Mouse (Mus musculus) liver, embryonic 13.5 days (tissue): ENCODE measurements around the gene Xndc1. TPM values are rescaled to one million over a fixed set of nuclear protein-coding genes. Genes with fewer than 3 reads are reported as not detected.
"Not testable (repeated sequence)": the region's sequence is repeated elsewhere in the genome, so short reads cannot be mapped to it uniquely, and the experiment has no call there.

Source experiments
- ATAC-seq: fragments of 200-750 bp; cut with Nextera tagmentation; 2 replicates; pipeline ENCODE4 v1.8.0; 2017; ENCODE audit warnings: low read depth, mild to moderate bottlenecking, moderate number of reproducible peaks, moderate library complexity
- DNase-seq: peaks from one replicate; pipeline ENCODE4 v3.0.0; 2022
- H3K27ac ChIP-seq: fragments of 300-500 bp; sonication (generic); 2 replicates; pipeline ENCODE4 v1.5.1; 2015; ENCODE audit warnings: moderate library complexity, mild to moderate bottlenecking, inconsistent platforms
- H3K27me3 ChIP-seq: fragments of 300-500 bp; sonication (generic); 2 replicates; pipeline ENCODE4 v1.6.1; 2015; ENCODE audit warnings: mild to moderate bottlenecking, inconsistent platforms
- H3K36me3 ChIP-seq: fragments of 300-500 bp; sonication (generic); 2 replicates; pipeline ENCODE4 v1.6.1; 2015; ENCODE audit warnings: mild to moderate bottlenecking, inconsistent platforms
- H3K4me1 ChIP-seq: fragments of 300-500 bp; sonication (generic); replicated peaks from 2 replicates; pipeline ENCODE4 v1.6.1; 2015; ENCODE audit warnings: inconsistent platforms
- H3K4me2 ChIP-seq: fragments of 300-500 bp; sonication (generic); 2 replicates; pipeline ENCODE4 v1.6.1; 2015; ENCODE audit warnings: inconsistent platforms, mild to moderate bottlenecking, moderate library complexity
- H3K4me3 ChIP-seq: fragments of 300-500 bp; sonication (generic); replicated peaks from 2 replicates; pipeline ENCODE4 v1.5.1; 2015; ENCODE audit warnings: mild to moderate bottlenecking, inconsistent platforms
- H3K9ac ChIP-seq: fragments of 300-500 bp; sonication (generic); 2 replicates; pipeline ENCODE4 v1.6.1; 2015; ENCODE audit warnings: mild to moderate bottlenecking, inconsistent platforms
- H3K9me3 ChIP-seq: fragments of 300-500 bp; sonication (generic); replicated peaks from 2 replicates; pipeline ENCODE4 v1.6.1; 2016; ENCODE audit warnings: inconsistent platforms
- WGBS: fragments of 180-500 bp; shearing (Covaris S2); methylation state at CpG from one replicate; pipeline ENCODE4 v1.1.7; 2015; ENCODE audit not compliant: insufficient replicate concordance; 5-methylcytosine and 5-hydroxymethylcytosine counted together
- polyA plus RNA-seq: library from polyadenylated mRNA; unstranded; fragments of >200 nt; fragmentation: Nextera tagmentation; extraction: Ambion mirVana; gene quantifications from 2 replicates; pipeline ENCODE4 v1.2.1, GENCODE M21; 2015

Gene Xndc1
- 13.6 and 14.2 TPM in 2 replicates for polyA plus RNA-seq

DNA sequence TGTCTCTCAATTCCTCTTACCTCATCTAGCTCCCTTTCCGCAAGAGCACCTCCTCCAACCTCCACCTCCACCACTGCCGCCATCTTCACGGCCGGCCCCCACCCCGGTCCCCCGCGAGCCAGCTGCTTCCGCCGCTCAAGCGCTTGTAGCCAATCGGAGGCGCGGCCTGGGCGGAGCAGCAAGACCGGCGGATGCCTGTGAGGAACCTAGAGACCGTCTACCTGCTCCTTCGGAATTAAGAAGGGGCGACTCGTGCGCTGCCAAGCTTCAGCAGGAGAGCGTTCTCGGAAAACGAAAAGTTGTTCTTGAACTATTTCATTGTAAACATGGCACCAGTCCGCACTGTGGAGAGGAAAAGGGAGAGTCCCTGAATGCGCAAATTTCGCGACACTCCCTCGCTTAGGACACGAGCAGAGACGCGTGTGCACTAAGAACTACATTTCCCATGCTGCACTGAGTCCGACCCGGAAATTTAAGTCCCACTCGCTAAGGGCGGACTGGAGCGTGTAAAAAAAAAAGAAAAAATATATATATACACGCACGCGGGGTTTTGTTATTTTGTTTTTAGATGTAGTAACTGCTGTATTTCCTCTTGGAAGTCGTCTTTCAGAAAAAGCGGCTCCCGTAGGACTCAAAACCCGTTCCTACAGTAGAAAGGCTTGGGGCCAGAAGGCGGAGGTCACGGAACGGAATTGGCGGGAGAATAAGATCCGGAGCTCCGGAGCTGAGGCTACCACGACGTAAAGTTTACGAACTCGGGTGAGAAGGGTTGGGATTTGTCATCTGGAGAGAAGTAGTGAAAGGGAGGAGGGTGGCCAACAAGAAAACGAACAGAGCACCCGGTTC lies at the start of gene Xndc1, which contains the start of the genes Rnf121 and Xntrpc:
Gene Xndc1, plus strand, starts transcription at position 466 of the 846 bp plus-strand sequence.
Gene Rnf121, minus strand, starts transcription at position 424 of the 846 bp plus-strand sequence.
Gene Xntrpc, plus strand, starts transcription at position 668 of the 846 bp plus-strand sequence.
- Histone ChIP-seq H3K4me2 (peak within 1 kb of the TSS; percentile 77), H3K27ac (peak within 1 kb of the TSS; percentile 62), H3K9me3 (no peaks in the 10 kb centered on the region), H3K36me3 (peaks cover 10% of the 10 kb centered on the region), H3K4me1 (peaks cover 54% of the 10 kb centered on the region), H3K27me3 (no peaks in the 10 kb centered on the region), H3K4me3 (peak within 1 kb of the TSS; percentile 78), H3K9ac (peak within 1 kb of the TSS; percentile 79)
- WGBS: under 1% methylated on average over 56 of the region's 56 CpGs
- DNase-seq (peak; percentile 88), ATAC-seq (peak; percentile 98)

DNA sequence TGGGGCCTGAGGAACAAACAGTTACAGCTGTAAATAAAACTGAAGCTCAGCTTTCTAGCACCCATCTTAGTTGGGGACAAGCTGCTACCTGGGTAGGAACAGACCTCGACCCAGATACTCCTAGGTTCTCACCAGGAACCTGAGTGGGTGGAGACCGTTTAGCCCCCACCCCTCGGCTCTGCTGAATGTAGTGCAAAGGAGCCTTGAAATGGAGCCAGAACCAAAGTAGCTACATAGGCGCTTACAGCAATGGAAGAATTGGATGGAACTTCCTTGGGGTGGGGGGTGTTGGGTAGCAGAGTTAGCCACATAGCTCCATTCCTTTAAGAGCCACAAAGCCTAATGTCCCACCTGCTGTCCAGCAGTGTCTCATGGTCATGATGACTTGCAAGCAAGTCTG lies 48.4 kb upstream of the Xndc1 start:
- peaks cover 92% of the 10 kb centered on the region for H3K36me3 ChIP-seq
- H3K4me1 ChIP-seq: peaks cover 10% of the 10 kb centered on the region
- peak overlapping the region; percentile 18; the same call in 1 of the 2 replicates for H3K27ac ChIP-seq
- H3K9me3 ChIP-seq: no peaks in the 10 kb centered on the region
- 0 out of 2 replicates have a peak overlapping the region, but pooled peaks have one; percentile 6 for H3K4me3 ChIP-seq
- ATAC-seq (no peak), DNase-seq (no peak)
- no peaks in the 10 kb centered on the region for H3K27me3 ChIP-seq
- no peak overlapping the region for H3K9ac ChIP-seq
- H3K4me2 ChIP-seq: peak overlapping the region; percentile 21; the same call in 1 of the 2 replicates
- WGBS: 75% methylated on average over 4 of the region's 4 CpGs

DNA sequence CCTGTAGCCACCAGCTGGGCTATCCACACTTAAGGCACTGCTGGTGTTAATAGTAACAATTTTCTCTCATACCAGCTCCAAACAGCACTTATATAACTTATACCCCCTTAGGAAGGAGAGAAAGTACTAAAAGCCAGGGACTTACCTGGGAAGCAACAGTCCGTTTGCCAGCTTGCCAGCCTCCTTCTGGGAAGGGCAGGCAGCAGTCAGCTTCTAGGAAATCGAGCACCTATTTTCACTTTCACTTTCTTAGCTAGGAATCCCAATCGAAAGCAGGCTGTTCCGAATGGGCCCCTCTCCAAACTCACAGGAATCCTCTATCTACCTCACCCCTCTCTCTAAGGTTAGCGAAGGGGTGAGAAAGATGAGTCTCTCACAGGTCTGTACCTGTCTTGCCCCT lies 47.9 kb upstream of the Xndc1 start:
- Histone ChIP-seq H3K27ac (no peak overlapping the region; the same call in 1 of the 2 replicates), H3K36me3 (peaks cover 92% of the 10 kb centered on the region), H3K4me1 (peaks cover 10% of the 10 kb centered on the region), H3K9ac (peak overlapping the region; percentile 39), H3K4me2 (peak overlapping the region; percentile 21; the same call in 1 of the 2 replicates), H3K4me3 (0 out of 2 replicates have a peak overlapping the region, but pooled peaks have one; percentile 6), H3K27me3 (no peaks in the 10 kb centered on the region), H3K9me3 (no peaks in the 10 kb centered on the region)
- WGBS: 76% methylated on average over 5 of the region's 5 CpGs
- DNase-seq: no peak
- ATAC-seq: no peak

DNA sequence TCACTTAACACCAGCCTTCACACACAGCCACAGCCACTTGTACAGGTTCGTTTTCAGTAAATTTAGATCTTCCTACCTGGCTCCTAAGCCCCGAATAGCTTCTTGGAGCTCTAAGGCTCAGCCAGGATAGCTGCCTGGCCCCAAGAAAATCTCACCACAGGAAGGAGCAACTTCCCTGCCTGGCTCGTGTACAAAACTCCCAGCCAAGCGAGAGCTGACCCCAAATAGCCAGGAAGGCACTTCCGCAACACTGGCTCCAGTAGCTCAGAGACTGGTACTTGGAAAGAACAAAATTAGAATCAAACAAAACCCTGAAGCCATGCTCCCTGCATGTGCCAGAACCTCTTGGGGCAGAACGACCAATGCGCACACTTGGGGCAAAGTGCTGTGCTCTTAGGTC lies 47.3 kb upstream of the Xndc1 start:
- H3K9ac ChIP-seq: no peak overlapping the region
- peak overlapping the region; percentile 34; the same call in 1 of the 2 replicates for H3K27ac ChIP-seq
- peaks cover 10% of the 10 kb centered on the region for H3K4me1 ChIP-seq
- H3K4me2 ChIP-seq: no peak overlapping the region
- 77% methylated on average over 7 of the region's 7 CpGs for WGBS
- DNase-seq (no peak), ATAC-seq (no peak)
- no peaks in the 10 kb centered on the region for H3K27me3 ChIP-seq
- no peaks in the 10 kb centered on the region for H3K9me3 ChIP-seq
- H3K36me3 ChIP-seq: peaks cover 92% of the 10 kb centered on the region
- no peak overlapping the region for H3K4me3 ChIP-seq

DNA sequence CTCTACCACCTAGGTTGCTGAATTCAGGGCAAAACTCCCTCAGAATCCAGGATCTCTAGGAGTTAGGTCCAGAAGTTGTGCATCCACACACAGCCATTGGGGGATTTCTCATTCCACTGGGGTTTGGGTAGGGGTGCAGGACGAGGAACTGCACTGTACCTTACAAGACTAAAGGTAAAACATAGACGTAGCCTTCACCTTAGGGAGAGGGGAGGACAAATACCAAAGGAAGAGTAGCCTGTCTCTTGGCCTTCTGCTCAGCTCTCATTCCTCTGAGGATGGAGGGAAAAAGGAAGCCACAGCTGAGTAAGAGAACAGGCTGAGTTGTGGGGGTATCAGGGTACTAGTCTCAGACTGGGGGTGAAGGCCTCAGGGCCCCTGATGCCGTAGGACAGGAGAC lies 46.7 kb upstream of the Xndc1 start, which contains the start of gene Il18bp:
Gene Il18bp, minus strand, starts transcription at position 101 of the 400 bp plus-strand sequence.
- peaks cover 10% of the 10 kb centered on the region for H3K4me1 ChIP-seq
- H3K36me3 ChIP-seq: peaks cover 92% of the 10 kb centered on the region
- peak within 1 kb of the TSS; percentile 21; the same call in 1 of the 2 replicates for H3K4me2 ChIP-seq
- no peaks in the 10 kb centered on the region for H3K9me3 ChIP-seq
- H3K9ac ChIP-seq: peak within 1 kb of the TSS; percentile 39; the same call in 1 of the 2 replicates
- ATAC-seq (no peak), DNase-seq (no peak)
- 0 out of 2 replicates have a peak within 1 kb of the TSS, but pooled peaks have one; percentile 6 for H3K4me3 ChIP-seq
- H3K27me3 ChIP-seq: no peaks in the 10 kb centered on the region
- H3K27ac ChIP-seq: peak within 1 kb of the TSS; percentile 34; the same call in 1 of the 2 replicates
- 81% methylated on average over 3 of the region's 3 CpGs for WGBS

DNA sequence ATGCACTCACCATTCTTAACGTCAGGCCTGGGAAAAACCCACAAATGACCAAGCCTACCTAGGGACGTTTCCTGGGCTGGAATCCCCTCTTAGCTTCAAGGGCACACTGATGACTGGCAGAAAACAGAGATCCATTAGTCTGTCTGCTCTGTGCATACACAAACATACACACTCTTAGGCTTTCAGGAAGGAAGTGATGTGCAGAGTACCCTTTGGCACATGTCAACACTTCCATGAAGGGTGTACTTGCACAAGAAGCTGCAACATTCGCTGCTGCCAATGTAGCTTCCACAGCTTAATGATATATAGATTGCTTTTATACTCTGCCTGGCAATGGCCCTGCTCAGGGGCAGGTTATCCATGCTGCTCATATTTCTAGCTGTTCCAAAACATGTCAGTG lies 45.9 kb upstream of the Xndc1 start:
- Histone ChIP-seq H3K36me3 (peaks cover 89% of the 10 kb centered on the region), H3K9ac (no peak overlapping the region), H3K4me1 (peaks cover 10% of the 10 kb centered on the region), H3K4me3 (no peak overlapping the region), H3K27me3 (no peaks in the 10 kb centered on the region), H3K9me3 (no peaks in the 10 kb centered on the region), H3K4me2 (no peak overlapping the region), H3K27ac (no peak overlapping the region)
- 62% methylated on average over 3 of the region's 3 CpGs for WGBS
- ATAC-seq (no peak), DNase-seq (no peak)

DNA sequence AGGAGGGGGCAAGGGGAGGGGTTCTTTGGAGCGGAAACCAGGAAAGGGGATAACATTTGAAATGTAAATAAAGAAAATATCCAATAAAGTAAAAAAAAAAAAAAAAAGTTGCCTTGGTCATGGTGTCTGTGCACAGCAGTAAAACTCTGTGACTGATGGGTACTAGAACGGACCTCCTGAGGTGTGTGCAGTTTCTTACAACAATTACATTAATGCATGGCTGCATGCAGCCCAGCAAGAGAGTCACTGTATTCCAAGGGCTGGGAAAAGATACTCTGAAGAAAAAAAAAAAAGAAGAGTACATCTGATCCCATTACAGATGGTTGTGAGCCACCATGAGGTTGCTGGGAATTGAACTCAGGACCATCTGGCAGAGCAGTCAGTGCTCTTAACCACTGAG lies 44.4 kb upstream of the Xndc1 start:
- ATAC-seq, H3K9me3 ChIP-seq, H3K9ac ChIP-seq, H3K27me3 ChIP-seq, H3K27ac ChIP-seq, DNase-seq, H3K4me2 ChIP-seq, H3K4me3 ChIP-seq: not testable (repeated sequence)
- H3K36me3 ChIP-seq: peaks cover 81% of the 10 kb centered on the region
- H3K4me1 ChIP-seq: peaks cover 16% of the 10 kb centered on the region
- 86% methylated on average over 2 of the region's 2 CpGs for WGBS

DNA sequence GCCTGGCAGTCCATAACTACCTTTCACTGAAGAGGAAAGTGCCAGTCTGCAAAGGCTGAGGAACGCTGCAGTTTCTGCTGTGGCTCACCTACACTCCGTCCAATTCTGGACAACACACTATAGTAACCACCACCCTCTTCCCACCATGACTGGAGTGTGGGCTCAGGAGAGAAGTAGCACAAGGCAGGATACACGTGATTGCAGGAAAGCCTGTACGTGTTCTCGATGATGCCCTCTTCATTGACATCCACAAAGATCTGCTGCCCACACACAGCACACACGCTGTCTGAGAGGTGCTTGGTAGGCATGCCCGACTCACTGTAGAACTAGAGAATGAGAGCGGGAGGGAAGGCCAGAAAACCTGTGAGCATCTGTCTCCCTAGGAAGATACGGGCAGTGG lies 41.5 kb upstream of the Xndc1 start:
- no peak overlapping the region for H3K9ac ChIP-seq
- no peaks in the 10 kb centered on the region for H3K27me3 ChIP-seq
- no peak overlapping the region for H3K27ac ChIP-seq
- H3K4me1 ChIP-seq: peaks cover 10% of the 10 kb centered on the region; the same call in 1 of the 2 replicates
- peaks cover 65% of the 10 kb centered on the region for H3K36me3 ChIP-seq
- ATAC-seq: no peak
- WGBS: 87% methylated on average over 9 of the region's 9 CpGs
- H3K4me2 ChIP-seq: no peak overlapping the region
- H3K9me3 ChIP-seq: no peaks in the 10 kb centered on the region
- no peak for DNase-seq
- H3K4me3 ChIP-seq: no peak overlapping the region

DNA sequence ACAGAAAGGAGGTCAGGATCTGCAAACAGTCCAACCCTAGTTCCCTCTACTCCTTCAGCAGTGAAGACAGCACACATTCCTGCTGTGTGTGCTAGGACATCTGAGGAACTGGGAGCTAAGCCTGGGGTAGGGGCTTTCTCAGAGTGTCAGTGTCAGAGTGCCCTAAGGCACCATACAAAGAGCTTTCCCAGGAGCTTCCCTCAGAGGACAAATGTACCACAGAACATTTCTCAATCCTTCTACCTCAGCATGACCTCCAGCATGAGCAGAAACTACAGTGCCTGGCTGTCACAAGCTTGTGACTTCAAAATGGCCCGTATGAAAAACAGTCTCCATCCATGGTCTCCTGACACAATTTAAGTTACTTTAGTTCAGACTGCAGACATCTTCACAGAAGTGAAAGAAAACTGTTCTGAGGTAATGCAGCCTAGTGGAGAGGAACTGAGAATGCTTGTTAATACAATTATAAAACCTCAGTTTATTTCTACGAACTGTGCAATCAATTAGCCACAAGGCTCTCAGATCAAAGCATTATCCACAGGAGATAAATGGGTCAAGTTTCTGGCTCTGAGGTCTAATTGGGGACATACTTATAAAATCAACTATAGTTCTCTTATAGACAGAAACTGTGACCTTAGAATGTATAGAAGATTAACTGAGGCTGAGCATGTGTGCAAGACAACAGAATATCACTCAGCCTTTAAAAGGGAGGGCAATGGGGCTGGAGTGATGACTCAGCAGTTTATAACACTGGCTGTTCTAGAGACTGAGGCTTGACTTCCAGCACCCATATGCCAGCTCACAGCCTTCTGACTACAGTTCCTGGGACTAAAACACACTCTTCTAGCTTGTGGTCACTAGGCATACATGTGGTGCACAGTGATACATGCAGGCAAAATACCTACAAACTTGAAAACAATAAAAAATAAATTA lies 39.9 kb upstream of the Xndc1 start:
- Histone ChIP-seq H3K9ac (no peak overlapping the region), H3K9me3 (no peaks in the 10 kb centered on the region), H3K4me3 (no peak overlapping the region), H3K27ac (peak overlapping the region; percentile 45; the same call in 1 of the 2 replicates), H3K27me3 (no peaks in the 10 kb centered on the region), H3K4me1 (peaks cover 8% of the 10 kb centered on the region; the same call in 1 of the 2 replicates), H3K4me2 (no peak overlapping the region), H3K36me3 (peaks cover 56% of the 10 kb centered on the region)
- WGBS: 85% methylated on average over 2 of the region's 2 CpGs
- DNase-seq: no peak
- no peak for ATAC-seq

DNA sequence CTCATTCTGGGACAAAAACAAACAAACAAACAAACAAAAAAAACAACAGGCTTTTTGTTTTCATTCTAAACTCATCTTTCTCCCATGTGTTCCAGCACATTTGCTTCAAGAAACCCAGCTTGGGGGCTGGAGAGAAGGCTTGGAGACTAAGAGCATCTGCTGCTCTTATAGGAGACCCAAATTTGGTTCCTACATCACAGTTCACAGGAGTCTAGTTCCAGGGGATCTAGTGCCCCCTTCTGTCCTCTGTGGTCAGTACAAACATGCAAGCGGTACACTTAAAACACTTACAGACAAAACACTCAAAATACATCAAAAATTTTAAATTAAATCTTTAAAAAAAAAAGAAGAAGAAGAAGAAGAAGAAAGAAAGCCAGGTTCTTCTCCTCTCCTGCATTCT lies 30.4 kb upstream of the Xndc1 start:
- Histone ChIP-seq H3K4me1 (no peaks in the 10 kb centered on the region), H3K4me2 (no peak overlapping the region), H3K9me3 (no peaks in the 10 kb centered on the region), H3K27ac (no peak overlapping the region), H3K9ac (no peak overlapping the region), H3K27me3 (no peaks in the 10 kb centered on the region), H3K4me3 (no peak overlapping the region), H3K36me3 (peaks cover 71% of the 10 kb centered on the region)
- DNase-seq: no peak
- no peak for ATAC-seq
- WGBS: 86% methylated on average over 1 of the region's 1 CpGs
